Mouse (Mus musculus) retina, postnatal 1 day (tissue): ENCODE data around the gene Fbln7.

ENCODE experiments used
- DNase-seq: peaks from one replicate; pipeline ENCODE4 v3.0.0-alpha.2; 2012

The Fbln7 gene

DNA sequence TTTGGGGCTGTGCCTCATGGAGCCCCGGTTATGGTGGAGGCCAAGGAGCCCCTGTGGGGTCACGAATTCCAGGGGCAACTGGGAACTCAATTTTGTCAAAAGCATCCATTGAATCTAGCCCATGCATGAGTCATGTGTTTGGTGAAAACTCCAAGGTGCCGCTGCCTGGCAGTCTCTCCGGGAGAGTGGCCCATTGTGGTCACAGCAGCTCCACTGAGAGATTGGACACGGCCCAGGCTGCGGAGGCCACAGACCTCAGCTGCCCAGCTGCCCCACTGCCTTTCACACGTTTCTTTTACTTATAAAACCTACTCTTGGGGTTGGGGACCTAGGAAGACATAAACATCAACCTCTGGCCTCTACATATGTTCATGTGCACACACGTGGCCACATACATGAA lies 12.7 kb downstream of the Fbln7 start:
- no peak for DNase-seq

- DNase-seq, result peak; percentile 22
Measured at GRCm38 (mm10) chr2:128881236-128881635, 18.5 kb downstream of the Fbln7 start.

- DNase-seq, result no peak
Measured at GRCm38 (mm10) chr2:128885225-128885811, 22.5 kb downstream of the Fbln7 start.

- no peak for DNase-seq
Measured at GRCm38 (mm10) chr2:128887866-128888550, 25.2 kb downstream of the Fbln7 start.

DNA sequence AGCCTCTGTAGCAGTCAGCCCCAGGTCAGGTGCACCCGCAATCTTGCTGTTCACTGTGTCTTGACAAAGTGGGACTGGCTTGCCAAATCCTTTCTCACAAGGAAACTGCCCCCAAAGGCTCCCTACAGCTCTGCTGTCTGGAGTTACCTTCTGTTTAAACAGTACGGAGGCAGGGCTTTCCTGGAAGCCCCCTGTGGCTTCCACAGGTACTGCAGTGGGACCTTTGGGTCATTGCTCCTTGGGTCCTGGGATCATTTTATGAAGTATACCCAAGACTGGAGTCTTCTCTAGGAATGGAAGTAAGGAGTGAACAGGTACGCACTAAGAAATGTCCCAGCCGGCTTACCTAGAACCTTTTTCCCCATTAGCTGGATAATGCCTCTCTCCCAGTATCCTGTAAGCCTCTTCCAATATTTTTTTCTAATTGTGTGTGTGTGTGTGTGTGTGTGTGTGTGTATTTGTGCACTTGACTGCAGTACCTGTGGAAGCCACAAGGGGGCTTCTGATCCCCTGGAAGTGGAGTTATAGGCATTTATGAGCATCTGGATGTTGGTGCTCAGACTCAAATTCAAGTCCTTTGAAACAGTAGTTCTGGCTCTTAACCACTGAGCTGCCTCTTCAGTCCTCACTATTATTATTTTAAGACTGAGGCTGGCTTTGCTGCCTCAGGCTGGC lies 28.0 kb downstream of the Fbln7 start:
- no peak for DNase-seq

DNA sequence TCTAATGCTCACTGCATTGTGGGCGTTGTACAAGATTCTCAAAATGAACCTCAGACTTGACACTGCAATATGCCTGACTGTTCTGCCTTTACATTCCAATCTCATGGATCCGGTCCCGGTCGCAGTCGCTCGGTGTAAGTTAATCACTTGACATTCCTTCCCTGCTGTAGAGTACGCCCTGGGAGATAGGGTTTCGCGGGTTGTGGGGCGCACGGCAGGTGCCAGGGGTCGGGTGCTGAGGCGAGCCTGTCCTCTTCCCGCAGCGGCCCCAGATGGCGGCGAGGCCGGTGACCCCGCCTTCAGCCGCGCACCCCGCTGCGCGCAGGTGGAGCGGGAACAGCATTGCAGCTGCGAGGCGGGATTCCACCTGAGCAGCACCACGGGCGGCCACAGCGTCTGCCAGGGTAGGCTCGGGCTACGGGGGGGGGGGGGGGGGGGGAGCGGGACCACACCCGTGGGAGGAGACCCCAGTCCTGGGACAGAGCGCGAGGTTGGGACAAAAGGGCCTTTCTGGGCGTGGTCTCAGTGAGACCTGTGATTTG lies 29.5 kb downstream of the Fbln7 start:
- DNase-seq, result peak; percentile 35

DNA sequence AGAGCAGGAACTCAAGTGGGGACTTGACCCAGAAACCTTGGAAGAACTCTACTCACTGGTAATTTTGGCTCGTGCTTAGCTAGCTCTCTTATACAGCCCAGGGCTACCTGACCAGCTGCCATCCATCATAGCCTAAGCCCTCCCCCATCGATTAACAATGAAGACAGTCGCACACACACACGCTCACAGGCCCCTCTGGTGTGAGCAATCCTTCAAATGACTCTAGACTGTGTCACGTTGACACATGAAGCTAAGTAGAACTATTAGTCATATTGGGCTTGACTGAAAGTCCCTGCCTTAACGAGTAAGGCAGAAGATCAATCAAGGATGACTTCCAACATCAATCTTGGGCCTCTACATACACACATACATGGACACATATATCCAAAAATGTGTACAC lies 40.1 kb downstream of the Fbln7 start:
- no peak for DNase-seq

DNA sequence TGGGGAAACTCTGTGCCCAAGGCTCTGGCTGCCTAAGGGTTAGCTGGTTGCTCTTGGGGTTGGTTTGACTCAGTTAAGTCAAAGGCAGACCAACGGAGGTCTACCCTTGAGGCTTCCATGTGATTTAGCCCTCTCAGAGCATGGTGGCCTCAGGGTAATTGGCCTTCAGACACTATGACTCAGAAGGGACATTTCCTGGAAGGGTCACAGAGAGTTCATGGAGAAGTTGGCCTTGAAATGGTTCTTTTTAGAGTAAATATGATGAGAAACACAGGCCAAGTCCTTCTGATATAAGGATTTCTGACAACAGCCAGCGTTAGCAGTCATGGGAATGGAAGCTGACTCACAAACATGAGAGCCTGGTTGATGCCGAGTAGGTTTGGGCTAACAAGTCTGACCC lies 40.9 kb downstream of the Fbln7 start:
- no peak for DNase-seq

GRCm38 (mm10) chr2:128914978-128915377 lies 52.2 kb downstream of the Fbln7 start:
- no peak for DNase-seq

DNA sequence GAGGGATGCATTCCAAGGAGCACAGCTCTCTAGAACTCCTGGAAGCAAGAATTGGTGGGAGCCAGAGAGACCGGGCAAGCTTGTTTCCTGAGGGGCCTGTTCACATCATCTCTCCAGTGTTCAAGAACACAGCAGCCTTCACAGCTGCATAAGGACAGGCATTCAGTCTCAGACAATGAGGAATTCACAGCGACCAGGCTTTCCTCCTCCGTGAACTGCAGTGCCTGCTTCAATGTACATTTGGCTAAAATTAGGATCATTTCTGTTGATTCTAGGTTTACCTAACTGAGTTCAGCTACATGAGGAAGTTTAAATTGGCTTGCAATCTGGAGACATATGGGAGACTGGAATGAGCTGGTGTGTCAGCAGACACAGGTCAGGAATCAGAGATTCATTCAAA lies 53.7 kb downstream of the Fbln7 start:
- no peak for DNase-seq

GRCm38 (mm10) chr2:128924799-128925198 lies 62.0 kb downstream of the Fbln7 start:
- no peak for DNase-seq

- DNase-seq, result no peak
Measured at GRCm38 (mm10) chr2:128928446-128928845, 65.7 kb downstream of the Fbln7 start.

- DNase-seq, result no peak
Measured at GRCm38 (mm10) chr2:128930704-128931103, 67.9 kb downstream of the Fbln7 start.

- DNase-seq, result no peak
Measured at GRCm38 (mm10) chr2:128936256-128936655, 73.5 kb downstream of the Fbln7 start.

- peak; percentile 97 for DNase-seq
Measured at GRCm38 (mm10) chr2:128943538-128944528, 81.1 kb downstream of the Fbln7 start, which contains the start of gene Zc3h8. Gene Zc3h8 (minus strand): TSS chr2:128944077.
